Mouse (Mus musculus) testis, adult 2 months (tissue): ENCODE measurements around the gene Calm2.

ENCODE experiments used
- CTCF ChIP-seq: fragments of 200-500 bp; IDR thresholded peaks from 2 replicates; pipeline ENCODE4 v1.5.1; 2012; ENCODE audit warnings: low read depth, mild to moderate bottlenecking, inconsistent platforms, low read length, moderate library complexity; ENCODE audit not compliant: control insufficient read depth, insufficient read depth, insufficient replicate concordance
- POLR2A ChIP-seq: fragments of 200-500 bp; IDR thresholded peaks from 2 replicates; pipeline ENCODE4 v1.6.1; 2012; ENCODE audit warnings: low read depth, mild to moderate bottlenecking, inconsistent platforms, low read length, moderate library complexity; ENCODE audit not compliant: control insufficient read depth

- TF ChIP-seq CTCF (no peak), POLR2A (no peak)
These were observed 13.3 kb upstream of the Calm2 start for GRCm38 (mm10) chr17:87459750-87460668.
